Comparison of ENCODE assay signal across 21 mouse cellular contexts in the genomic region with DNA sequence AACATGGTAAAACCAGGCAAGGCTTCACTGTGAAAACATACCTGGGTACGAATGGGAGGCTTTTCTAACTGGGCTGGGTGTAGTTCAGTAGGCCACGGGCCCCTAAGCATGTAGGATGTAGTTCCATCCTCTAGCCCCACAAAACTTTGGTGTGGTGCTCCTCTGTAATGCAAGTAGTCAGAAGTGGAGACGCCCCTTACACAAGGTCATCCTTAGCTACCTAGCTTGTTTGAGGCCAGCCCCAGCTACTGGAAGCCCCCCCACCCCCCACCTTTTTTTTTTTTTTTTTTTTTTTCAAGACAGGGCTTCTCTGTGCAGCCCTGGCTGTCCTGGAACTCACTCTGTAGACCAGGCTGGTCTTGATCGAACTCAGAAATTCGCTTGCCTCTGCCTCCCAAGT. TPM values are rescaled to one million over a fixed set of nuclear protein-coding genes. Genes with fewer than 3 reads are reported as not detected.
DNase-seq lines count a peak whose midpoint lies in the region; ATAC-seq and TF ChIP-seq lines count a peak whose summit lies in the region.
"Had no signal": no experiment of that assay in that cellular context is flagged by ENCODE, and none has a peak within 500 bp of the region (broad histone marks: within the 10 kb centered on the region; RNA-seq: fewer than 3 reads in every experiment).

No protein-coding gene starts in this region.

- no peak overlapping the region for H3K4me3 ChIP-seq in ES-Bruce4 (ENCODE audit: low read depth, low read length)
- H3K4me3 ChIP-seq in ES-E14 (ENCODE audit: insufficient read depth in 1 of 2, low read depth in 1 of 2, low read length in 2 of 2, poor library complexity in 1 of 2, severe bottlenecking in 1 of 2): no peak overlapping the region
- H3K4me3 ChIP-seq: embryonic facial prominence, embryonic 13.5 days; embryonic facial prominence, embryonic 15.5 days; forebrain, embryonic 13.5 days; forebrain, embryonic 15.5 days had no signal

- TF ChIP-seq POLR2A in ES-Bruce4 (IDR thresholded peaks at IDR 0.05; ENCODE audit: insufficient read depth, low read length): no peak

- H3K27ac ChIP-seq in ES-Bruce4 (ENCODE audit: insufficient read depth, low read length): peak overlapping the region; percentile 79
- peak overlapping the region; percentile 57; the same call in 1 of the 2 replicates for H3K27ac ChIP-seq in ES-E14 (ENCODE audit: insufficient read depth, low read depth, low read length, poor library complexity, severe bottlenecking)
- H3K27ac ChIP-seq: embryonic facial prominence, embryonic 13.5 days; embryonic facial prominence, embryonic 15.5 days; forebrain, embryonic 13.5 days; forebrain, embryonic 15.5 days had no signal

- DNase-seq in ES-E14 (ENCODE audit: low read depth, low spot score) (no peak), ZHBTc4 (ENCODE audit: low read depth, low spot score) (peak; percentile 71)
- DNase-seq in ovary, postnatal 10 days (ENCODE audit: low spot score): no peak
- no peak for DNase-seq in layer of hippocampus, adult 18-20 months (ENCODE audit: low spot score in 2 of 2)
- DNase-seq: adrenal gland, adult 2 months; adrenal gland, postnatal 10 days; adrenal gland, postnatal 25 days; cerebellum, adult 11 months; cerebellum, adult 18-20 months; cerebellum, adult 8-10 months; cerebellum, adult 9-11 months; cerebellum, postnatal 14 days; forebrain, postnatal 0 days had no signal

- in situ Hi-C loops in ES-E14 (cut with MboI; ENCODE audit: low sequenced_read_pairs in 2 of 2, unreplicated experiment in 2 of 2): no loop called here

- no peak for TF ChIP-seq EP300 in ES-Bruce4 (IDR thresholded peaks at IDR 0.05; ENCODE audit: insufficient read depth, low read depth, low read length)

- ATAC-seq in erythroblast, adult 5-6 weeks (replicated peaks; ENCODE audit: low FRiP score, poor library complexity, severe bottlenecking): no peak
- ATAC-seq: forebrain, embryonic 13.5 days; forebrain, embryonic 15.5 days; forebrain, postnatal 0 days had no signal

- H3K4me1 ChIP-seq in ES-Bruce4 (ENCODE audit: control insufficient read depth, insufficient read depth, low read length) (peaks cover 4% of the 10 kb centered on the region), ES-E14 (ENCODE audit: control insufficient read depth in 2 of 2, insufficient read depth in 2 of 2, low read length in 2 of 2, poor library complexity in 1 of 2) (peaks cover 11 to 12% of the 10 kb centered on the region in 2 experiments)
- H3K4me1 ChIP-seq: embryonic facial prominence, embryonic 13.5 days; embryonic facial prominence, embryonic 15.5 days; forebrain, embryonic 13.5 days; forebrain, embryonic 15.5 days had no signal

- H3K9ac ChIP-seq in ES-Bruce4 (ENCODE audit: low read depth, poor library complexity, severe bottlenecking): no peak overlapping the region
- H3K9ac ChIP-seq in ES-E14 (ENCODE audit: insufficient read depth, low read depth, low read length, poor library complexity, severe bottlenecking): peak overlapping the region; percentile 14; the same call in 1 of the 2 replicates
- H3K9ac ChIP-seq: embryonic facial prominence, embryonic 13.5 days; embryonic facial prominence, embryonic 15.5 days; forebrain, embryonic 13.5 days; forebrain, embryonic 15.5 days; forebrain, postnatal 0 days had no signal

- peaks cover 10% of the 10 kb centered on the region for H3K9me3 ChIP-seq in ES-Bruce4 (replicated peaks; ENCODE audit: control insufficient read depth, insufficient read depth, low read length, poor library complexity, severe bottlenecking)
- no peaks in the 10 kb centered on the region for H3K9me3 ChIP-seq in ES-E14 (ENCODE audit: control insufficient read depth, insufficient read depth, low read depth, low read length)
- H3K9me3 ChIP-seq: embryonic facial prominence, embryonic 15.5 days; forebrain, embryonic 13.5 days; forebrain, embryonic 15.5 days had no signal

- no peak for TF ChIP-seq CTCF in ES-Bruce4 (IDR thresholded peaks at IDR 0.05; ENCODE audit: low read depth, low read length)

- H3K27me3 ChIP-seq in ES-Bruce4 (ENCODE audit: control insufficient read depth, insufficient read depth, low read length, poor library complexity, severe bottlenecking): no peaks in the 10 kb centered on the region
- H3K27me3 ChIP-seq: embryonic facial prominence, embryonic 13.5 days; embryonic facial prominence, embryonic 15.5 days; forebrain, embryonic 13.5 days; forebrain, embryonic 15.5 days had no signal

- H3K36me3 ChIP-seq in ES-Bruce4 (ENCODE audit: control insufficient read depth, insufficient read depth, low read length, poor library complexity, severe bottlenecking): peaks cover 20% of the 10 kb centered on the region; the same call in 1 of the 2 replicates
- peaks cover 29% of the 10 kb centered on the region for H3K36me3 ChIP-seq in ES-E14 (ENCODE audit: control insufficient read depth, insufficient read depth, low read length, poor library complexity, severe bottlenecking)
- H3K36me3 ChIP-seq: embryonic facial prominence, embryonic 13.5 days; embryonic facial prominence, embryonic 15.5 days had no signal

TF ChIP-seq in ES-E14, 5 proteins besides CTCF, POLR2A, EP300 and RAD21:
- no peak for TF ChIP-seq CHD2 (IDR thresholded peaks at IDR 0.05; ENCODE audit: low read depth, low read length)
- peak; percentile 91 for TF ChIP-seq ZNF384 (IDR thresholded peaks at IDR 0.05; ENCODE audit: low read depth, low read length)
TF ChIP-seq in ES-E14: peak in this region for 1.

RNA-seq across cellular contexts. Expression of a gene that starts 28.3 kb away (rescaled TPM):
- polyA plus RNA-seq in ES-Bruce4 (2011; ENCODE audit: insufficient read depth, insufficient read length, low read depth, missing spikeins): 18.5 and 19.5 TPM in 2 replicates
- total RNA-seq in ES-E14 (2012; rRNA removed): 50.6 and 86.6 TPM in 2 replicates
- total RNA-seq in erythroblast, adult 5-6 weeks (2015; ENCODE audit: low replicate concordance): 5.4 and 37.6 TPM in 2 replicates
- 10.0 and 12.1 TPM in 2 replicates for total RNA-seq in erythroblast, adult 5-6 weeks (2017; ENCODE audit: low replicate concordance)
- 10 to 100 TPM; 26.9 to 29.0 TPM for total RNA-seq in layer of hippocampus, adult 18-20 months (2021)

RNA-seq across cellular contexts. Expression of a gene that starts 28.9 kb away (rescaled TPM):
- polyA plus RNA-seq in ES-Bruce4 (2011; ENCODE audit: insufficient read depth, insufficient read length, low read depth, missing spikeins): 22.8 and 25.5 TPM in 2 replicates
- total RNA-seq in ES-E14 (2012; rRNA removed): 12.3 and 18.8 TPM in 2 replicates
- 1.3 TPM in 2 replicates for total RNA-seq in erythroblast, adult 5-6 weeks (2015; ENCODE audit: low replicate concordance)
- total RNA-seq in erythroblast, adult 5-6 weeks (2017; ENCODE audit: low replicate concordance): 0.77 and 1.7 TPM in 2 replicates
- 10 to 100 TPM; 18.4 to 23.7 TPM for total RNA-seq in layer of hippocampus, adult 18-20 months (2021)
- total RNA-seq: MEL had no signal
- polyA plus RNA-seq: C2C12 had no signal
